Mouse (Mus musculus): ENCODE data around the gene Usp28. TPM values are rescaled to one million over a fixed set of nuclear protein-coding genes. Genes with fewer than 3 reads are reported as not detected.

Usp28 gene
- 49.7 TPM for polyA plus RNA-seq (2017; shearing (Covaris generic))

GRCm38 (mm10) chr9:48984845-48985707 lies at the start of gene Usp28:
Gene Usp28, plus strand, starts transcription at chr9:48985375.

GRCm38 (mm10) chr9:48964587-48965040 lies 20.6 kb upstream of the Usp28 start, which contains the start of gene Htr3b:
Gene Htr3b, minus strand, starts transcription at chr9:48964990.

GRCm38 (mm10) chr9:49055333-49056205 lies 70.4 kb downstream of the Usp28 start, which contains the start of gene Zw10:
Gene Zw10, plus strand, starts transcription at chr9:49055613.

GRCm38 (mm10) chr9:49081107-49081506 lies 95.9 kb downstream of the Usp28 start, which contains the start of gene Tmprss5:
Gene Tmprss5, plus strand, starts transcription at chr9:49081260.

Other genes starting within 250 kb of the Usp28 start
- 0.29 TPM for gene Zbtb16, start 149.2 kb upstream of the Usp28 start, polyA plus RNA-seq (2017; shearing (Covaris generic))
- gene Htr3a, start 74.3 kb upstream of the Usp28 start, polyA plus RNA-seq (2017; shearing (Covaris generic)): not detected
- gene Htr3b, start 20.4 kb upstream of the Usp28 start, polyA plus RNA-seq (2017; shearing (Covaris generic)): not detected
- 57.2 TPM for gene Zw10, start 70.2 kb downstream of the Usp28 start, polyA plus RNA-seq (2017; shearing (Covaris generic))
- not detected for gene Tmprss5, start 95.9 kb downstream of the Usp28 start, polyA plus RNA-seq (2017; shearing (Covaris generic))

All from activated CD4-positive, CD25-positive, alpha-beta regulatory T cell, adult 9 weeks (primary cell).